Mouse (Mus musculus): ENCODE measurements around the gene Psmd6. TPM values are rescaled to one million over a fixed set of nuclear protein-coding genes. Genes with fewer than 3 reads are reported as not detected.
A peak's percentile ranks its signal among the peaks of the same experiment; 100 is the strongest.

Psmd6 gene
- 169 and 200 TPM in 2 replicates for polyA plus RNA-seq (2015; fragmentation: Nextera tagmentation; extraction: Ambion mirVana)

DNA sequence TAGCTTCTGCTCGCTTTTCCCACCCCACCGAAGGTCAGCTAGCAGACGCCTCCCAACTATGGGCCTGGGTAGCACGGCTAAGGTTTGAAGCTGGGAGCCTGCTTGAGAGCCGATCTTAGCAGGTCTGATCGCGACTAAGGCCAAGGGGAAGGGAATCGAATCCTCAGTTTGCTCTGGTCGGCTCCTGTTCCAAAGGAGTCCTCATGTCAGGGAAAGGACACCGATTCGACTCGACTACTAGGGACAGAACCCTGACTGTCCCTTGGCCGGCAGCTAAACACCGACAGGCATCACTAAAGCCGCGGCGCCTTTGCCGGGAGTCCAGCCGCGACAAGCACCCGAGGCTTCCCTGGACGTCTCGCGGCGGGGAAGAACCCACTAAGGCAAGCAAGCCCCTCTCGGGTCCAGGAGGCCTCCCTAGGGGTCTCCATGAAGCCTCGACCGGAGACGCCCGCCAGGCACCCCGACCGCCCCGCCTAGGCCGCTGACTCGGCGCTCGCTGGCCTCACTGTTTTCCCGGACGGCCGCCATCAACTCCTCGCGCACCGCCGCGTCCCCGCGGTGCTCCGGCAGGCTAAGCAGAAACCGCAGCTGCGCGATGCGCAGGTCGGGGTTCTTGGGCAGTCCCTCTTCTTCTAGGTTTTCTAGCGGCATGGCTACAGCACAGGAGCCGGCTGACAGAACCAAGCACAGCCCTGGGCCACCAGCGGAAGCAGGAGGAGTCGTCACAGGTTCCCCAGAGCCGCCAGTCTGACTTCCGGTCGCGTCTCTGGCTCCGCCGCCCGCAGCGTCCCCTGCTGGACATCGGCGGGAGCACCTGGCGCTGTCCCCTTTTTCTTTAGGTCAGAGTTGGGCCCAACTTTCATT, at the start of gene Psmd6:
Gene Psmd6 (minus strand): TSS at position 755 of the 867 bp plus-strand sequence.
- peak within 1 kb of the TSS; percentile 99 for H3K4me3 ChIP-seq (ENCODE audit: low read length)
- H3K36me3 ChIP-seq (ENCODE audit: control insufficient read depth, insufficient read depth): peaks cover 26% of the 10 kb centered on the region
- peak within 1 kb of the TSS; percentile 96 for H3K4me2 ChIP-seq (ENCODE audit: low read depth, low read length)
- ATAC-seq (replicated peaks; ENCODE audit: extremely low read depth, insufficient read depth, low FRiP score): peak; percentile 94
- H3K27me3 ChIP-seq (ENCODE audit: control insufficient read depth, insufficient read depth, low read length): no peaks in the 10 kb centered on the region
- H3K9ac ChIP-seq (ENCODE audit: low read length): peak within 1 kb of the TSS; percentile 99
- H3K4me1 ChIP-seq (ENCODE audit: control insufficient read depth, insufficient read depth, low read length): peaks cover 14% of the 10 kb centered on the region
- H3K9me3 ChIP-seq (replicated peaks; ENCODE audit: control insufficient read depth, low read length): no peaks in the 10 kb centered on the region
- H3K27ac ChIP-seq (ENCODE audit: low read length): peak within 1 kb of the TSS; percentile 81
- WGBS: under 1% methylated on average over 68 of the region's 68 CpGs

DNA sequence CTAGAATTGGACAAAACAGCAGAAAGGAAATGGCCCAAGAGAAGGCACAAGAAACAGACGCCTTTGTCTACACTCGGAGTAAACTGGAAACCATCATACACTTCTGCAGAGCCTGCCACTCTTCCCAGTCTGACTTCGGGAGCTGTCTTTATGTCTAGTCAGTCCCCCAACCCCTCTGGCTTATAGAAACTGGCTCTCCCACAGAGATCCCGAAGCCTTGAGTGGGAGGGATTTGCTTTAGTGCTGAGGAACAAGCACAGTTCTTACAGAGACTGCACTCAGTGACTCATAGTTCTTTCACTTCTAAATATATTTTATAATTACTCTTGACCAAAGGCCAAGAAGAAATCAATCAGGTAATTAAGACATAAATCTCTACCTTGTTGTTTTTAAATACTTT, 10.1 kb downstream of the Psmd6 start:
- Histone ChIP-seq H3K9ac (ENCODE audit: low read length) (no peak overlapping the region), H3K4me1 (ENCODE audit: control insufficient read depth, insufficient read depth, low read length) (no peaks in the 10 kb centered on the region), H3K27ac (ENCODE audit: low read length) (no peak overlapping the region), H3K36me3 (ENCODE audit: control insufficient read depth, insufficient read depth) (peaks cover 45% of the 10 kb centered on the region), H3K9me3 (replicated peaks; ENCODE audit: control insufficient read depth, low read length) (no peaks in the 10 kb centered on the region), H3K4me3 (ENCODE audit: low read length) (no peak overlapping the region), H3K4me2 (ENCODE audit: low read depth, low read length) (no peak overlapping the region), H3K27me3 (ENCODE audit: control insufficient read depth, insufficient read depth, low read length) (no peaks in the 10 kb centered on the region)
- ATAC-seq (replicated peaks; ENCODE audit: extremely low read depth, insufficient read depth, low FRiP score): no peak
- 82% methylated on average over 4 of the region's 4 CpGs for WGBS

DNA sequence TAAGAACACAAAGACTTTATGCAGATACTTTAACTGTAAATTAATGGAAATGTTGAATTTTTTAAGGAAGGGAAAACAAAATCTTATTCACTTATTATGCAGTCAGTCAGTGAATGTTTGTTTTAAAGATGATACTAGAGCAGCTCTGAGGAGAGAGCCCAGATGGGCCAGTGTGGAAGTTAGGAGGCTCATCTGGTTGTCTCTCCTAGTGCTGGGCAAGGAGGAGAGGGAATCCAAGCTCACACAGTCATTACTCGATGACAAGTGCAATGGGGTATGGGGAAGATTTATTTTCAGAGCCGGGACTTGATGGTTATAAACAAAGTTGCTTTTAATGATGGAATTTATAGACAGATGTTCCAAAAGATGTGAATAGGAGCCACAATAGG, 15.9 kb downstream of the Psmd6 start:
- no peak overlapping the region for H3K9ac ChIP-seq (ENCODE audit: low read length)
- H3K27me3 ChIP-seq (ENCODE audit: control insufficient read depth, insufficient read depth, low read length): no peaks in the 10 kb centered on the region
- H3K36me3 ChIP-seq (ENCODE audit: control insufficient read depth, insufficient read depth): peaks cover 24% of the 10 kb centered on the region
- no peak for ATAC-seq (replicated peaks; ENCODE audit: extremely low read depth, insufficient read depth, low FRiP score)
- no peaks in the 10 kb centered on the region for H3K4me1 ChIP-seq (ENCODE audit: control insufficient read depth, insufficient read depth, low read length)
- H3K4me3 ChIP-seq (ENCODE audit: low read length): no peak overlapping the region
- WGBS: 82% methylated on average over 2 of the region's 2 CpGs
- H3K27ac ChIP-seq (ENCODE audit: low read length): no peak overlapping the region
- H3K9me3 ChIP-seq (replicated peaks; ENCODE audit: control insufficient read depth, low read length): no peaks in the 10 kb centered on the region
- no peak overlapping the region for H3K4me2 ChIP-seq (ENCODE audit: low read depth, low read length)

DNA sequence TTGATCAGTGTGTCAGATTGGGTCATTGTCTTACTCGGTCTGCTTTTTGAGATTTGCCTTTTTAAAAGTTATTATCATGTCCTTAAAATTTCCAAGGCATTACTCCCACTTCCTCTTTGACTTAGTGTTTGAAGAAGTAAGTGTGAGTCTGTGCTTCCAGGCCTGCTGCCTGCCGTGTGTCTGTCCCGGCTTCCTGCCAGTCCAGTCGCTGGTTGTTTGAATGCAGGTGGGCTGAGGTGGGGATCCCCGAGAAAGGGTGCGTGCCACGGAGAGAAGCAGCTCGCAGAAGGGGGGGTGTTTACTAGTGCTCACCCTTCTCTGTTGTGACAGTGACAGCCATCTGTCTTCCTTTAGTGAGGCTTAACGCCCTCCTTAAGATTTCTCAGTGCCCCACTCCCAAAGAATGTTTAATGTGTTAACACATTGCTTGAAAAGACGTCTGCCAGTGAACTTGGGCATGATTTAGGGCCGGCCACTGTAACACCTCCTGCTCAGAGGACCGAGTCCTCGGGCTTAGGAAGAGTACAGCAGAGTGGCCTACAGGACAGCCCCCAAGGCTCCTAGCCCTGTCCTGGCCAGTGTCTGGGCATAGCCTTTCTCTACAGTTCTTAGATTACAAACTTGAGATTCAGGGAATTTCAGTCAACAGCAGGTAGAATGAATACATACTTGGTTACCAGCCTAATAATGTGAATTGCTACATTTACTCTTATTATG, 16.4 kb downstream of the Psmd6 start:
- no peaks in the 10 kb centered on the region for H3K4me1 ChIP-seq (ENCODE audit: control insufficient read depth, insufficient read depth, low read length)
- 63% methylated on average over 13 of the region's 13 CpGs for WGBS
- no peak overlapping the region for H3K9ac ChIP-seq (ENCODE audit: low read length)
- ATAC-seq (replicated peaks; ENCODE audit: extremely low read depth, insufficient read depth, low FRiP score): no peak
- H3K9me3 ChIP-seq (replicated peaks; ENCODE audit: control insufficient read depth, low read length): no peaks in the 10 kb centered on the region
- H3K4me3 ChIP-seq (ENCODE audit: low read length): no peak overlapping the region
- no peak overlapping the region for H3K27ac ChIP-seq (ENCODE audit: low read length)
- H3K27me3 ChIP-seq (ENCODE audit: control insufficient read depth, insufficient read depth, low read length): no peaks in the 10 kb centered on the region
- H3K36me3 ChIP-seq (ENCODE audit: control insufficient read depth, insufficient read depth): peaks cover 29% of the 10 kb centered on the region
- H3K4me2 ChIP-seq (ENCODE audit: low read depth, low read length): no peak overlapping the region

DNA sequence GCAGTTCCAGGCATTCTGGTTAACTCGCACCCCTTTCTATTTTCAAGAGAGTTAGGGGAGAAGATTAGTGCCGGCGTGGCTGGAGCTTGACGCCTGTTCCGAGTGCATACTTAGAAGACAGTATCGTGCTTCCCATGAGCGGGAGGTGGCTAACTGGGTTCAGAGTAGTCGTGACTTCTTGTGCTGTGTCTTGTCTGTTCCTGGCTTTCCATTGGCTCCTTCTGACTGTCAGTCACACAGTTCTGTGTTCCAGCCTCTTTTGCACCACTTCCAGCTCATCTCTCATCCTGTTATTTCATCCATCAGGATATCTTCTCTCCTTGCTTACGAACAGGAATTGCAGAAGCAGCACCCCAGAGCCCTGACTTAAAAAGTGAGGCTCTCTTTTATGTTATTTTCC, 19.5 kb downstream of the Psmd6 start:
- H3K27me3 ChIP-seq (ENCODE audit: control insufficient read depth, insufficient read depth, low read length): no peaks in the 10 kb centered on the region
- H3K4me1 ChIP-seq (ENCODE audit: control insufficient read depth, insufficient read depth, low read length): no peaks in the 10 kb centered on the region
- H3K9ac ChIP-seq (ENCODE audit: low read length): no peak overlapping the region
- no peak overlapping the region for H3K27ac ChIP-seq (ENCODE audit: low read length)
- no peak overlapping the region for H3K4me2 ChIP-seq (ENCODE audit: low read depth, low read length)
- 88% methylated on average over 9 of the region's 9 CpGs for WGBS
- no peak overlapping the region for H3K4me3 ChIP-seq (ENCODE audit: low read length)
- H3K9me3 ChIP-seq (replicated peaks; ENCODE audit: control insufficient read depth, low read length): no peaks in the 10 kb centered on the region
- no peak for ATAC-seq (replicated peaks; ENCODE audit: extremely low read depth, insufficient read depth, low FRiP score)
- peaks cover 36% of the 10 kb centered on the region for H3K36me3 ChIP-seq (ENCODE audit: control insufficient read depth, insufficient read depth)

DNA sequence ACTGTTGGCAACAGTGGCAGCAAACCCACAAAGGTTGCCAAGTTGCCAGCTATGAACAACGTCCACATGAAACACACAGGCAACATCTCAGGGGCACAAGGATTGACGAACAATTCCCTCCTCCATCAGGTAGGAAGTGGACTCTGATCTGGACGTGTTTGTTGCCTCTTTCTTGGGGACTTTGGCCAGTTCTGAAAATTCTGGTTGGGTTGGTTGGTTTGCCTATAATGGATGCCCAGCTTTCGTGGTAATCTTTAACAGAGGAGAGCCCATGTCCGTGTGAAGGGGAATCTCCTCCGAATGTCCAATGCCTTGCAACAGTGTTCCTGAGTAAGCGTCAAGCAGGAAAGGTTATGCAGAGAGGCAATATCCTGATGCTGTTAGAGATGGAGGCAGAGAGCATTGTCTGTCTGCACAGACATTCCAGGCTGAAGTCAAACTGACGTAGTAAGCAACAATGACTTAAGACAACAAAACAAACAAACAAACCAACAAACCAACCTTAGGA, 20.0 kb downstream of the Psmd6 start:
- Histone ChIP-seq H3K36me3 (ENCODE audit: control insufficient read depth, insufficient read depth) (peaks cover 41% of the 10 kb centered on the region), H3K9me3 (replicated peaks; ENCODE audit: control insufficient read depth, low read length) (no peaks in the 10 kb centered on the region), H3K27me3 (ENCODE audit: control insufficient read depth, insufficient read depth, low read length) (no peaks in the 10 kb centered on the region), H3K4me2 (ENCODE audit: low read depth, low read length) (no peak overlapping the region), H3K4me1 (ENCODE audit: control insufficient read depth, insufficient read depth, low read length) (no peaks in the 10 kb centered on the region), H3K4me3 (ENCODE audit: low read length) (no peak overlapping the region), H3K9ac (ENCODE audit: low read length) (no peak overlapping the region), H3K27ac (ENCODE audit: low read length) (no peak overlapping the region)
- WGBS: 92% methylated on average over 8 of the region's 8 CpGs
- ATAC-seq (replicated peaks; ENCODE audit: extremely low read depth, insufficient read depth, low FRiP score): no peak

DNA sequence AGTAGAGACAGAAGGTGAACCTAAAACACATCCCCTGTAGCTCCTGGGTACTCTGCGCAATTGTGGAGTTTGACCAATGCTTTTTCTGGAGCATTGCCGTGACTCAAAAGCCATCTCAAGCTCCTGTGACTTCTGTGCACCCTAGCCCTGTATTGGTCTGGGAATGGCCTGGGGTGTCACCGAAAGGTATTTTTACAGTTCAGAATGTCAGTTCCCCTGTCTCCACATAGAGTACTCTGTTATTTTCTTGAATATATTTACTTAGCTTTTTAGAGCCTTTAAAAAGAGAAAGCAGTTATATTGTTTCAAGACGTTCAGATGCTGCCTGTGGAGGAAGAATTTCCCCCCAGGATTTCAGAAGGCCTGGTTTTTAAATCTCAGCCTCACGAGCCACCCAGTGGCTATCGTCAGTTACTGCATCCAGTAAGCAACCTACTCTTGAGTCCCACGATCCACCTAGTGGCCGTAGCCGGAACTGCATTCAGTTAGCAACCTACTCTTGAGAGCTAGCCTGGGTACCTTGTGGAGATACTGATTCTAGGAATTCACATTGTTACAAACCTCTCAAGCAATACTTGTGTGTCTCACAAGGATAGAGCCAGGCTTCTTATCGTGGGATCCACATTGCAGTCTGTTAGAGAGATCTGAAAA, 22.3 kb downstream of the Psmd6 start:
- H3K27me3 ChIP-seq (ENCODE audit: control insufficient read depth, insufficient read depth, low read length): no peaks in the 10 kb centered on the region
- H3K27ac ChIP-seq (ENCODE audit: low read length): no peak overlapping the region
- no peaks in the 10 kb centered on the region for H3K9me3 ChIP-seq (replicated peaks; ENCODE audit: control insufficient read depth, low read length)
- no peak overlapping the region for H3K9ac ChIP-seq (ENCODE audit: low read length)
- 27% methylated on average over 10 of the region's 10 CpGs for WGBS
- no peak overlapping the region for H3K4me3 ChIP-seq (ENCODE audit: low read length)
- peaks cover 43% of the 10 kb centered on the region for H3K36me3 ChIP-seq (ENCODE audit: control insufficient read depth, insufficient read depth)
- ATAC-seq (replicated peaks; ENCODE audit: extremely low read depth, insufficient read depth, low FRiP score): peak; percentile 41; the same call in 1 of the 2 replicates
- H3K4me2 ChIP-seq (ENCODE audit: low read depth, low read length): no peak overlapping the region
- H3K4me1 ChIP-seq (ENCODE audit: control insufficient read depth, insufficient read depth, low read length): no peaks in the 10 kb centered on the region

DNA sequence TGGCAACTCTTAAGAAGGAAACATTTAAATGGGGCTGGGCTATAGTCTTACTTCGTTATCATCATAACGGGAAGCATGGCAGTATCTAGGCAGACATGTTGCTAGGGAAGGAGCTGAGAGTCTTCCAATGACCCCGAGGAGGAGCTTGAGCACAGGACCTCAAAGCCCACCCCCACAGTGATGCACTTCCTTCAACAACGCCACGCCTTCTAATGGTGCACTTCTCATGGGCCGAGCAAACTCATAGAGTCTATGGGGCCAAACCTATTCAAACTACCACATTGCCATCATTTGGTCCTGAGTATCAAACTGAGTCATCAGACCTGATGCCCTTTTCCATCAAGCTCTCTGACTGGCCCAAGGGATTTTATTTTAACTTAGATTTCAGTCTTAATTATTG, 30.2 kb downstream of the Psmd6 start:
- ATAC-seq (replicated peaks; ENCODE audit: extremely low read depth, insufficient read depth, low FRiP score): no peak
- H3K9me3 ChIP-seq (replicated peaks; ENCODE audit: control insufficient read depth, low read length): no peaks in the 10 kb centered on the region
- H3K4me2 ChIP-seq (ENCODE audit: low read depth, low read length): no peak overlapping the region
- 92% methylated on average over 6 of the region's 6 CpGs for WGBS
- H3K36me3 ChIP-seq (ENCODE audit: control insufficient read depth, insufficient read depth): peaks cover 24% of the 10 kb centered on the region
- no peak overlapping the region for H3K4me3 ChIP-seq (ENCODE audit: low read length)
- H3K9ac ChIP-seq (ENCODE audit: low read length): no peak overlapping the region
- no peaks in the 10 kb centered on the region for H3K27me3 ChIP-seq (ENCODE audit: control insufficient read depth, insufficient read depth, low read length)
- H3K27ac ChIP-seq (ENCODE audit: low read length): no peak overlapping the region
- peaks cover 14% of the 10 kb centered on the region for H3K4me1 ChIP-seq (ENCODE audit: control insufficient read depth, insufficient read depth, low read length)
